8 mouse cellular contexts compared by ENCODE assay signal in the genomic region with DNA sequence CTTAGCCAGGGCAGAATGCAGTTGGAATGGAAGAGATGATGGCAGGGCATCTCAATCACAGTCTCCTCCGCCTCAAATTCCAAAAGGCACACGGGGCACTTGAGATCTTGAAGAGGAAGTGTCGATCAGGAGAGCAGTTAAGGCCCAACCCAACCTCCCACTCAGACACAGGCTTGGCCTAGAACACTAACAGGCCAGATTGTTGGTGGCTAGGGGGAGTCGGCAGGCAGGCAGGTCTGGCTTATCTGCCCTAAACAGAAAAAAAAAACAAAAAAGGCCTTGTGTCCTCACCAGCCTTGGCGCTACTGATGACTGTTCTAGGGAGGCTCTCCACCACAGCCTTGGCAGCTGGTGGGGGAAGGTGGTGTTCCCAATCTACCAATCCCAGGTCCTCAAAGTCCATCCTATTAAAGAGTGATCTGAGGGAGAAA. TPM values are rescaled to one million over a fixed set of nuclear protein-coding genes. Genes with fewer than 3 reads are reported as not detected.
A peak's percentile ranks its signal among the peaks of the same experiment; 100 is the strongest.
DNase-seq lines count a peak whose midpoint lies in the region; ATAC-seq and TF ChIP-seq lines count a peak whose summit lies in the region.

No protein-coding gene starts in this region.

- peaks cover 8% of the 10 kb centered on the region for H3K4me1 ChIP-seq in lung, adult 2 months (ENCODE audit: control insufficient read depth, insufficient read depth, low read length)
- peaks cover 32% of the 10 kb centered on the region for H3K4me1 ChIP-seq in forebrain, embryonic 10.5 days
- peaks cover 19% of the 10 kb centered on the region; the same call in 1 of the 2 replicates for H3K4me1 ChIP-seq in stomach, embryonic 14.5 days (ENCODE audit: control insufficient read depth, insufficient read depth, low read length)

- H3K9ac ChIP-seq in stomach, embryonic 14.5 days (replicated peaks; ENCODE audit: low read depth, low read length), result no peak overlapping the region

- H3K36me3 ChIP-seq in forebrain, embryonic 10.5 days (replicated peaks), result peaks cover 42% of the 10 kb centered on the region
- H3K36me3 ChIP-seq in stomach, embryonic 14.5 days (ENCODE audit: control insufficient read depth, insufficient read depth, low read length), result peaks cover 17% of the 10 kb centered on the region; the same call in 1 of the 2 replicates

- no peak for TF ChIP-seq POLR2A in lung, adult 2 months (IDR thresholded peaks at IDR 0.05; ENCODE audit: borderline replicate concordance, extremely low read depth, low read depth, low read length)

- peaks cover 8% of the 10 kb centered on the region; the same call in 1 of the 2 replicates for H3K27me3 ChIP-seq in forebrain, embryonic 10.5 days (ENCODE audit: poor library complexity, severe bottlenecking)
- H3K27me3 ChIP-seq in stomach, embryonic 14.5 days (ENCODE audit: control insufficient read depth, insufficient read depth, low read length), result no peaks in the 10 kb centered on the region

- peak overlapping the region; percentile 82 for H3K4me2 ChIP-seq in stomach, embryonic 14.5 days (replicated peaks; ENCODE audit: low read depth, low read length)

- no peak for TF ChIP-seq CTCF in lung, adult 2 months (IDR thresholded peaks at IDR 0.05; ENCODE audit: insufficient read depth, low read length)

- 29% methylated on average over 5 of the region's 5 CpGs for WGBS in lung, adult 2 months
- WGBS in forebrain, embryonic 10.5 days, result 81% methylated on average over 5 of the region's 5 CpGs
- 53% methylated on average over 5 of the region's 5 CpGs for WGBS in stomach, embryonic 14.5 days

- no peak for DNase-seq in lung, adult 2 months
- DNase-seq in lung, postnatal 25 days (ENCODE audit: low spot score), result no peak
- no peak for DNase-seq in forebrain, embryonic 10.5 days (ENCODE audit: extremely low spot score, low spot score)
- peak; percentile 32 for DNase-seq in liver
- DNase-seq in left cerebral cortex, postnatal 25 days (ENCODE audit: low spot score in 2 of 2), result no peak
- no peak for DNase-seq in gastrocnemius, adult 8-10 months (ENCODE audit: low spot score in 2 of 2)
- no peak for DNase-seq in right cerebral cortex, postnatal 25 days

- no peaks in the 10 kb centered on the region for H3K9me3 ChIP-seq in forebrain, embryonic 10.5 days
- H3K9me3 ChIP-seq in stomach, embryonic 14.5 days (ENCODE audit: control insufficient read depth, low read depth, low read length), result no peaks in the 10 kb centered on the region

- no peak for ATAC-seq in stomach, embryonic 14.5 days (ENCODE audit: insufficient number of reproducible peaks, insufficient read depth, low FRiP score, low read depth)

- peak overlapping the region; percentile 2 for H3K4me3 ChIP-seq in lung, adult 2 months (replicated peaks; ENCODE audit: extremely low read depth, low read depth, low read length)
- peak overlapping the region; percentile 77 for H3K4me3 ChIP-seq in forebrain, embryonic 10.5 days
- H3K4me3 ChIP-seq in stomach, embryonic 14.5 days (ENCODE audit: low read depth, low read length), result peak overlapping the region; percentile 77

- intact Hi-C loops in left cerebral cortex, postnatal 25 days (cut with DNase I), result no loop called here

- no peak overlapping the region; the same call in 1 of the 2 replicates for H3K27ac ChIP-seq in forebrain, embryonic 10.5 days
- peak overlapping the region; percentile 39; the same call in 1 of the 2 replicates for H3K27ac ChIP-seq in stomach, embryonic 14.5 days (ENCODE audit: low read length)

RNA-seq across cellular contexts. Expression of a gene that starts 5.6 kb away (rescaled TPM):
- polyA plus RNA-seq in lung, adult 2 months (2012; rRNA removed), result 96.8 and 123 TPM in 2 replicates
- polyA plus RNA-seq in forebrain, embryonic 10.5 days (2016; fragmentation: Nextera tagmentation; extraction: Ambion mirVana), result 108 and 111 TPM in 2 replicates
- polyA plus RNA-seq in stomach, embryonic 14.5 days (2014; fragmentation: Nextera tagmentation; extraction: Ambion mirVana), result 106 and 109 TPM in 2 replicates
- 10 to 100 TPM; 69.9 to 71.1 TPM for total RNA-seq in left cerebral cortex, postnatal 25 days (2021)
- total RNA-seq in gastrocnemius, adult 8-10 months (2022), result 10 to 100 TPM; 23.5 to 29.8 (median 28.0) TPM

RNA-seq across cellular contexts. Expression of a gene that starts 5.9 kb away (rescaled TPM):
- 60.7 and 71.8 TPM in 2 replicates for polyA plus RNA-seq in lung, adult 2 months (2012; rRNA removed)
- polyA plus RNA-seq in forebrain, embryonic 10.5 days (2016; fragmentation: Nextera tagmentation; extraction: Ambion mirVana), result 5.6 and 5.8 TPM in 2 replicates
- 13.8 and 15.3 TPM in 2 replicates for polyA plus RNA-seq in stomach, embryonic 14.5 days (2014; fragmentation: Nextera tagmentation; extraction: Ambion mirVana)
- 1 to 10 TPM; 7.9 to 8.7 TPM for total RNA-seq in left cerebral cortex, postnatal 25 days (2021)
- total RNA-seq in gastrocnemius, adult 8-10 months (2022), result 10 to 100 TPM; 16.5 to 24.2 (median 20.8) TPM

RNA-seq across cellular contexts. Expression of a gene that starts 14.0 kb away (rescaled TPM):
- 19.3 and 21.3 TPM in 2 replicates for polyA plus RNA-seq in lung, adult 2 months (2012; rRNA removed)
- 28.7 and 29.8 TPM in 2 replicates for polyA plus RNA-seq in forebrain, embryonic 10.5 days (2016; fragmentation: Nextera tagmentation; extraction: Ambion mirVana)
- polyA plus RNA-seq in stomach, embryonic 14.5 days (2014; fragmentation: Nextera tagmentation; extraction: Ambion mirVana), result 33.9 and 34.3 TPM in 2 replicates
- 10 to 100 TPM; 15.1 to 16.9 TPM for total RNA-seq in left cerebral cortex, postnatal 25 days (2021)
- 1 to 10 TPM; 7.7 to 9.6 (median 8.8) TPM for total RNA-seq in gastrocnemius, adult 8-10 months (2022)

RNA-seq across cellular contexts. Expression of a gene that starts 16.2 kb away (rescaled TPM):
- 20.0 and 21.8 TPM in 2 replicates for polyA plus RNA-seq in lung, adult 2 months (2012; rRNA removed)
- 90.1 and 91.5 TPM in 2 replicates for polyA plus RNA-seq in forebrain, embryonic 10.5 days (2016; fragmentation: Nextera tagmentation; extraction: Ambion mirVana)
- polyA plus RNA-seq in stomach, embryonic 14.5 days (2014; fragmentation: Nextera tagmentation; extraction: Ambion mirVana), result 52.3 and 52.5 TPM in 2 replicates
- 10 to 100 TPM; 32.3 to 34.8 TPM for total RNA-seq in left cerebral cortex, postnatal 25 days (2021)
- 10 to 100 TPM; 18.0 to 21.4 (median 19.6) TPM for total RNA-seq in gastrocnemius, adult 8-10 months (2022)

RNA-seq across cellular contexts. Expression of a gene that starts 19.1 kb away (rescaled TPM):
- 74.6 and 91.7 TPM in 2 replicates for polyA plus RNA-seq in lung, adult 2 months (2012; rRNA removed)
- 12.6 and 13.0 TPM in 2 replicates for polyA plus RNA-seq in forebrain, embryonic 10.5 days (2016; fragmentation: Nextera tagmentation; extraction: Ambion mirVana)
- polyA plus RNA-seq in stomach, embryonic 14.5 days (2014; fragmentation: Nextera tagmentation; extraction: Ambion mirVana), result 22.6 and 26.3 TPM in 2 replicates
- 1 to 10 TPM; 4.0 to 4.6 TPM for total RNA-seq in left cerebral cortex, postnatal 25 days (2021)
- 100 to 1,000 TPM; 103 to 116 (median 107) TPM for total RNA-seq in gastrocnemius, adult 8-10 months (2022)

Comparison
In these comparisons a context has a peak if more than half of its experiments do, and no peak if none do; other contexts are left out.
1. H3K4me3 ChIP-seq: peak in every context shown above with its lines; median percentile 77 in forebrain, embryonic 10.5 days; 77 in stomach, embryonic 14.5 days; 2 in lung, adult 2 months.